Mouse (Mus musculus): ENCODE data around the gene Cttnbp2nl. TPM values are rescaled to one million over a fixed set of nuclear protein-coding genes. Genes with fewer than 3 reads are reported as not detected.

Cttnbp2nl gene
- total RNA-seq, 1 experiment: 13.5 TPM

DNA sequence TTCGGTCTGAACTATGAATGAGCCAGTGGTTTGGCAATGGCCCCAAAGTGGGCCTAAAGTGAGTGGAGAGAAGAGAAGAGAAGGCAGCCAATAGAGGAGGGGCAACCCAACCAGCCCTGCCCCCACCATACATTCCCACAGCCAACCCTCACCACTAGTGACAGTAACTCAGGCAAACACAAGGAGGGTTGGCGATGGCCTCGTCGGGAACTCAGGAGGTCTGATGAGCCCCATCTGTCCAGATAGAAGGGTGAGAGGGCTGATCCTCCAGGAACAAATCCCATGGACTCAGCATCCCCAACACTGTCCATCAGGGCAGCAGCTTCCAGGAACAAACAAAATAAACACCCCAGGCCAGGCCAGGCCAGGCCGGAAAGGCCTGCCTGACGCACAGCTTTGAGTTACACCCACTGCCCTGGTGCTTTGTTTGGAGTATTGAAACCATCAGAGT is 96.8 kb downstream of the Cttnbp2nl start:
- H3K4me1 ChIP-seq (ENCODE audit: control insufficient read depth in 2 of 2, insufficient read depth in 2 of 2, low read length in 2 of 2, poor library complexity in 1 of 2): peaks cover 0 to 8% of the 10 kb centered on the region in 2 experiments; a peak in 3 of 4 replicates
- in situ Hi-C loops (cut with MboI; ENCODE audit: low sequenced_read_pairs in 2 of 2, unreplicated experiment in 2 of 2): no loop called here
- H3K9me3 ChIP-seq (ENCODE audit: control insufficient read depth, insufficient read depth, low read depth, low read length): no peaks in the 10 kb centered on the region
- H3K4me3 ChIP-seq (ENCODE audit: insufficient read depth in 1 of 2, low read depth in 1 of 2, low read length in 2 of 2, poor library complexity in 1 of 2, severe bottlenecking in 1 of 2): no peak overlapping the region
- H3K9ac ChIP-seq (ENCODE audit: insufficient read depth, low read depth, low read length, poor library complexity, severe bottlenecking): no peak overlapping the region
- DNase-seq (ENCODE audit: low read depth, low spot score): no peak
- TF ChIP-seq ZNF384 (IDR thresholded peaks at IDR 0.05; ENCODE audit: low read depth, low read length): no peak
- no peak for TF ChIP-seq ZC3H11A (IDR thresholded peaks at IDR 0.05; ENCODE audit: borderline replicate concordance, low read depth, low read length)
- no peak for TF ChIP-seq HCFC1 (IDR thresholded peaks at IDR 0.05; ENCODE audit: borderline replicate concordance, insufficient read depth, low read length)
- no peak for TF ChIP-seq CHD2 (IDR thresholded peaks at IDR 0.05; ENCODE audit: low read depth, low read length)
- TF ChIP-seq MAFK (IDR thresholded peaks at IDR 0.05; ENCODE audit: insufficient read depth, low read depth, low read length): no peak
- H3K36me3 ChIP-seq (ENCODE audit: control insufficient read depth, insufficient read depth, low read length, poor library complexity, severe bottlenecking): peaks cover 2% of the 10 kb centered on the region; the same call in 1 of the 2 replicates
- H3K27ac ChIP-seq (ENCODE audit: insufficient read depth, low read depth, low read length, poor library complexity, severe bottlenecking): no peak overlapping the region

DNA sequence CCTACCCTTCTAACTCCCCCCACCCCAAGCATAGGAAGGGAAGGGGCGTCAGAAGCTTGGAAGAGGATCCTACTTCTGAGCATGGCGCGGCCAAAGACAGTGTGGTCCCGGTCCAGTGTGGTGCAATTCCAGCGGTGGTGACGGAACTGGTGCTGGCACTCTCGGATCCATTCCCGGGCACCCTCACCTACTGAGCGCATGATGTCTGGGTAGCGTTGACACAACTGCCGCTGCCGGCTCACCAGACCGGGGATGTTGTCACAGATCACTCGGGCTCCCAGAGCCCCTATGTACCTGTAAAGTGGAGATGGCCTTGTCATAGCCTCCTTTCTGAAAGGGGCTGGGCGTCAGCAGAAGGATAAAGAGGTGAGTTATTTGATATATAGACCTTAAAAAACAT is 98.4 kb downstream of the Cttnbp2nl start:
- no peak overlapping the region for H3K4me3 ChIP-seq (ENCODE audit: insufficient read depth in 1 of 2, low read depth in 1 of 2, low read length in 2 of 2, poor library complexity in 1 of 2, severe bottlenecking in 1 of 2)
- H3K4me1 ChIP-seq (ENCODE audit: control insufficient read depth in 2 of 2, insufficient read depth in 2 of 2, low read length in 2 of 2, poor library complexity in 1 of 2): peaks cover 0 to 8% of the 10 kb centered on the region in 2 experiments; a peak in 3 of 4 replicates
- H3K9me3 ChIP-seq (ENCODE audit: control insufficient read depth, insufficient read depth, low read depth, low read length): no peaks in the 10 kb centered on the region
- in situ Hi-C loops (cut with MboI; ENCODE audit: low sequenced_read_pairs in 2 of 2, unreplicated experiment in 2 of 2): no loop called here
- H3K36me3 ChIP-seq (ENCODE audit: control insufficient read depth, insufficient read depth, low read length, poor library complexity, severe bottlenecking): peaks cover 5% of the 10 kb centered on the region; the same call in 1 of the 2 replicates
- no peak for DNase-seq (ENCODE audit: low read depth, low spot score)
- H3K9ac ChIP-seq (ENCODE audit: insufficient read depth, low read depth, low read length, poor library complexity, severe bottlenecking): no peak overlapping the region
- no peak overlapping the region for H3K27ac ChIP-seq (ENCODE audit: insufficient read depth, low read depth, low read length, poor library complexity, severe bottlenecking)
- TF ChIP-seq ZNF384 (IDR thresholded peaks at IDR 0.05; ENCODE audit: low read depth, low read length): no peak
- no peak for TF ChIP-seq HCFC1 (IDR thresholded peaks at IDR 0.05; ENCODE audit: borderline replicate concordance, insufficient read depth, low read length)
- no peak for TF ChIP-seq MAFK (IDR thresholded peaks at IDR 0.05; ENCODE audit: insufficient read depth, low read depth, low read length)
- no peak for TF ChIP-seq CHD2 (IDR thresholded peaks at IDR 0.05; ENCODE audit: low read depth, low read length)
- TF ChIP-seq ZC3H11A (IDR thresholded peaks at IDR 0.05; ENCODE audit: borderline replicate concordance, low read depth, low read length): no peak

DNA sequence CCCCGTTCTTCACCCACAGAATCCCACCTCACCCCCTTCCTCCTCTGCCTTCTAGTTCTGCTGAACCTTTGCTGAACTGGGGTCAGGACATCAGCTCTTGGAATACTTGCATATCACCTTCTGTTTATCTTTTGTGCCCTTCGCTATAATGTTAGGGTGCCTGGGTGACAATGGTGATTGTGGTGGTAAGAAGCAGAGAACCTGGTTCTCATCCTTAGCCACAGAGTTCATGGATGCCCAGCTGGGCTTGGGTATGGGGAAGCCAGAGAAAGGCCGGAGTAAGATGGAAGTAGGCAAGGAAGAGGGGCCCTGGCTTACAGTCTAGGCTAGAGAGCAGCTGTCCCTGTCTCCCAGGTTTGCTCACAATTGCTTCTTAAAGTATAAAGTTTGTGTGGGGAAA is 98.8 kb downstream of the Cttnbp2nl start:
- no peak for DNase-seq (ENCODE audit: low read depth, low spot score)
- TF ChIP-seq MAFK (IDR thresholded peaks at IDR 0.05; ENCODE audit: insufficient read depth, low read depth, low read length) (no peak), ZNF384 (IDR thresholded peaks at IDR 0.05; ENCODE audit: low read depth, low read length) (no peak), ZC3H11A (IDR thresholded peaks at IDR 0.05; ENCODE audit: borderline replicate concordance, low read depth, low read length) (no peak), HCFC1 (IDR thresholded peaks at IDR 0.05; ENCODE audit: borderline replicate concordance, insufficient read depth, low read length) (no peak), CHD2 (IDR thresholded peaks at IDR 0.05; ENCODE audit: low read depth, low read length) (no peak)
- Histone ChIP-seq H3K4me1 (ENCODE audit: control insufficient read depth in 2 of 2, insufficient read depth in 2 of 2, low read length in 2 of 2, poor library complexity in 1 of 2) (peaks cover 0 to 8% of the 10 kb centered on the region in 2 experiments; a peak in 3 of 4 replicates), H3K9ac (ENCODE audit: insufficient read depth, low read depth, low read length, poor library complexity, severe bottlenecking) (no peak overlapping the region), H3K27ac (ENCODE audit: insufficient read depth, low read depth, low read length, poor library complexity, severe bottlenecking) (no peak overlapping the region), H3K9me3 (ENCODE audit: control insufficient read depth, insufficient read depth, low read depth, low read length) (no peaks in the 10 kb centered on the region), H3K4me3 (ENCODE audit: insufficient read depth in 1 of 2, low read depth in 1 of 2, low read length in 2 of 2, poor library complexity in 1 of 2, severe bottlenecking in 1 of 2) (no peak overlapping the region), H3K36me3 (ENCODE audit: control insufficient read depth, insufficient read depth, low read length, poor library complexity, severe bottlenecking) (peaks cover 5% of the 10 kb centered on the region; the same call in 1 of the 2 replicates)
- in situ Hi-C loops (cut with MboI; ENCODE audit: low sequenced_read_pairs in 2 of 2, unreplicated experiment in 2 of 2): no loop called here

DNA sequence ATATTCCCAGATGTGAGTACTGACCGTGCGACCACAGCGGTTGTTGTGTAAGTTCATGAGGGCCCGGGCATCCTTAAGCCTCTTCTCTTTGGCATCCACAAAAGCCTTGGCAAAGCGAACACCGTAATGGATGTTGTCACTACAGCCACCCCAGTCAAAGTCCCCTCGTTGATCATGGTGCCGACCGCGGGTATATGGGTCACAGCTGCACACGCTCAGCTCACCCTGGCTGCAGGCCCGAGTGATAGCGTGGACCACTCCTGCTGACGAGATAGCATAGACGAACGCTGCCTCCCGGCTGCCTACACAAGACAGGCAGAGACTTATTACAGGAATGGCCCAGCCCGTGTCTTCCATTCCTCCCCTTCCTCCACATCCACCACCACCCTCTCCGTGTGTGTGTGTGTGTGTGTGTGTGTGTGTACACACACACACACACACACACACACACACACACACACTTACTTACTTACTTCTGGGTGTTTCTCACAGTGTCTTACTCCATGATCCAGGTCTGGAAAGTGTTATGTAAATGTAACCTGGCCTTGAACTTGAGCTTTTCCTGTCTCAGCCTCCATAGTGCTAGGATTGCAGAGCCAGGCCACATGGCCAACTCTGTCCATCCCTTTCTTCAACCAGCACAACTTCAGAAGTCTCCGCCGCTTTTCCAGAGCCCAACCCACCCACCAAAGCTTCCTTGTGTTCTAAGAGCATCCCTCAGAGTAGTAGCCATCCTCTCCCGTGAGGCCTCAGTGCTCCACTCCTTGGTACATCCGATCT is 99.9 kb downstream of the Cttnbp2nl start:
- Histone ChIP-seq H3K36me3 (ENCODE audit: control insufficient read depth, insufficient read depth, low read length, poor library complexity, severe bottlenecking) (peaks cover 5% of the 10 kb centered on the region; the same call in 1 of the 2 replicates), H3K4me3 (ENCODE audit: insufficient read depth in 1 of 2, low read depth in 1 of 2, low read length in 2 of 2, poor library complexity in 1 of 2, severe bottlenecking in 1 of 2) (no peak overlapping the region; a peak in 1 of 4 replicates), H3K9me3 (ENCODE audit: control insufficient read depth, insufficient read depth, low read depth, low read length) (no peaks in the 10 kb centered on the region), H3K4me1 (ENCODE audit: control insufficient read depth in 2 of 2, insufficient read depth in 2 of 2, low read length in 2 of 2, poor library complexity in 1 of 2) (peaks cover 0 to 8% of the 10 kb centered on the region in 2 experiments; a peak in 3 of 4 replicates), H3K9ac (ENCODE audit: insufficient read depth, low read depth, low read length, poor library complexity, severe bottlenecking) (0 out of 2 replicates have a peak overlapping the region, but pooled peaks have one; percentile 1), H3K27ac (ENCODE audit: insufficient read depth, low read depth, low read length, poor library complexity, severe bottlenecking) (no peak overlapping the region)
- DNase-seq (ENCODE audit: low read depth, low spot score): no peak
- in situ Hi-C loops (cut with MboI; ENCODE audit: low sequenced_read_pairs in 2 of 2, unreplicated experiment in 2 of 2): no loop called here
- TF ChIP-seq ZNF384 (IDR thresholded peaks at IDR 0.05; ENCODE audit: low read depth, low read length) (no peak), HCFC1 (IDR thresholded peaks at IDR 0.05; ENCODE audit: borderline replicate concordance, insufficient read depth, low read length) (no peak), CHD2 (IDR thresholded peaks at IDR 0.05; ENCODE audit: low read depth, low read length) (no peak), MAFK (IDR thresholded peaks at IDR 0.05; ENCODE audit: insufficient read depth, low read depth, low read length) (no peak), ZC3H11A (IDR thresholded peaks at IDR 0.05; ENCODE audit: borderline replicate concordance, low read depth, low read length) (no peak)

Other genes starting within 250 kb of the Cttnbp2nl start
- gene Mov10, start 234.6 kb downstream of the Cttnbp2nl start, total RNA-seq (2012; rRNA removed): 37.5 and 55.5 TPM in 2 replicates
- 14.3 and 16.1 TPM in 2 replicates for gene St7l, start 189.1 kb downstream of the Cttnbp2nl start, total RNA-seq (2012; rRNA removed)
- gene Capza1, start 188.6 kb downstream of the Cttnbp2nl start, total RNA-seq (2012; rRNA removed): 34.2 and 59.1 TPM in 2 replicates
- gene Wnt2b, start 91.2 kb downstream of the Cttnbp2nl start, total RNA-seq (2012; rRNA removed): 1.1 and 1.3 TPM in 2 replicates
- gene 4930564D02Rik, start 13.7 kb upstream of the Cttnbp2nl start, total RNA-seq (2012; rRNA removed): not detected in 2 replicates

All from ES-E14 (cell line).